Mouse (Mus musculus): ENCODE measurements around the gene Slc12a9. TPM values are rescaled to one million over a fixed set of nuclear protein-coding genes. Genes with fewer than 3 reads are reported as not detected.

Slc12a9 gene
- polyA plus RNA-seq, 1 experiment from 2014 or later = 13.0 TPM

GRCm38 (mm10) chr5:137352011-137352975 lies 18.9 kb upstream of the Slc12a9 start:
- Histone ChIP-seq H3K9me3 (no peaks in the 10 kb centered on the region), H3K36me3 (peaks cover 24% of the 10 kb centered on the region), H3K4me1 (peaks cover 34% of the 10 kb centered on the region), H3K9ac (peak overlapping the region; percentile 34; the same call in 1 of the 2 replicates), H3K27ac (peak overlapping the region; percentile 98), H3K4me3 (replicated peaks) (peak overlapping the region; percentile 82), H3K27me3 (replicated peaks) (no peaks in the 10 kb centered on the region), H3K4me2 (peak overlapping the region; percentile 89)
- no peak for ATAC-seq (ENCODE audit: insufficient read depth, low FRiP score, low read depth)
- WGBS = 15% methylated on average over 16 of the region's 16 CpGs

- H3K36me3 ChIP-seq = peaks cover 23% of the 10 kb centered on the region
- H3K9me3 ChIP-seq = no peaks in the 10 kb centered on the region
- H3K27me3 ChIP-seq (replicated peaks) = no peaks in the 10 kb centered on the region
- peaks cover 39% of the 10 kb centered on the region for H3K4me1 ChIP-seq
- peak overlapping the region; percentile 82 for H3K4me3 ChIP-seq (replicated peaks)
- peak overlapping the region; percentile 96 for H3K9ac ChIP-seq
- peak overlapping the region; percentile 98 for H3K27ac ChIP-seq
- 6% methylated on average over 4 of the region's 4 CpGs for WGBS
- ATAC-seq (ENCODE audit: insufficient read depth, low FRiP score, low read depth) = no peak
- peak overlapping the region; percentile 89 for H3K4me2 ChIP-seq
These were observed 18.0 kb upstream of the Slc12a9 start for GRCm38 (mm10) chr5:137351394-137351793.

- no peak for ATAC-seq (ENCODE audit: insufficient read depth, low FRiP score, low read depth)
- H3K4me3 ChIP-seq (replicated peaks) = peak overlapping the region; percentile 82
- H3K27me3 ChIP-seq (replicated peaks) = no peaks in the 10 kb centered on the region
- WGBS = 2% methylated on average over 8 of the region's 8 CpGs
- peak overlapping the region; percentile 89 for H3K4me2 ChIP-seq
- H3K4me1 ChIP-seq = peaks cover 40% of the 10 kb centered on the region
- peak overlapping the region; percentile 98 for H3K27ac ChIP-seq
- H3K9me3 ChIP-seq = no peaks in the 10 kb centered on the region
- H3K9ac ChIP-seq = peak overlapping the region; percentile 96
- peaks cover 21% of the 10 kb centered on the region for H3K36me3 ChIP-seq
These were observed 17.6 kb upstream of the Slc12a9 start for GRCm38 (mm10) chr5:137351058-137351380.

GRCm38 (mm10) chr5:137350205-137351057 lies 17.0 kb upstream of the Slc12a9 start:
- H3K27ac ChIP-seq = peak overlapping the region; percentile 98
- peak; percentile 48 for ATAC-seq (ENCODE audit: insufficient read depth, low FRiP score, low read depth)

GRCm38 (mm10) chr5:137349384-137350204 lies 16.2 kb upstream of the Slc12a9 start, which contains the start of gene Ephb4:
TSS of gene Ephb4 (plus strand) at chr5:137350109.
- H3K36me3 ChIP-seq = peaks cover 9% of the 10 kb centered on the region
- under 1% methylated on average over 32 of the region's 32 CpGs for WGBS
- peak within 1 kb of the TSS; percentile 82 for H3K4me3 ChIP-seq (replicated peaks)
- peak; percentile 93 for ATAC-seq (ENCODE audit: insufficient read depth, low FRiP score, low read depth)
- peak within 1 kb of the TSS; percentile 96 for H3K9ac ChIP-seq
- H3K4me1 ChIP-seq = peaks cover 44% of the 10 kb centered on the region
- peak within 1 kb of the TSS; percentile 89 for H3K4me2 ChIP-seq
- H3K27me3 ChIP-seq (replicated peaks) = no peaks in the 10 kb centered on the region
- H3K9me3 ChIP-seq = no peaks in the 10 kb centered on the region
- H3K27ac ChIP-seq = peak within 1 kb of the TSS; percentile 98

More at GRCm38 (mm10) chr5:137350205-137351057, 17.0 kb upstream of the Slc12a9 start:
- no peaks in the 10 kb centered on the region for H3K27me3 ChIP-seq (replicated peaks)
- H3K4me2 ChIP-seq = peak overlapping the region; percentile 89
- H3K9me3 ChIP-seq = no peaks in the 10 kb centered on the region
- H3K4me3 ChIP-seq (replicated peaks) = peak overlapping the region; percentile 82
- WGBS = under 1% methylated on average over 54 of the region's 55 CpGs
- H3K9ac ChIP-seq = peak overlapping the region; percentile 96
- peaks cover 15% of the 10 kb centered on the region for H3K36me3 ChIP-seq
- peaks cover 42% of the 10 kb centered on the region for H3K4me1 ChIP-seq

GRCm38 (mm10) chr5:137348482-137349383 lies 15.3 kb upstream of the Slc12a9 start:
- 3% methylated on average over 33 of the region's 33 CpGs for WGBS
- Histone ChIP-seq H3K27me3 (replicated peaks) (no peaks in the 10 kb centered on the region), H3K4me3 (replicated peaks) (peak overlapping the region; percentile 82), H3K36me3 (peaks cover under 1% of the 10 kb centered on the region; the same call in 1 of the 2 replicates), H3K4me2 (peak overlapping the region; percentile 89), H3K27ac (peak overlapping the region; percentile 98), H3K4me1 (peaks cover 44% of the 10 kb centered on the region), H3K9me3 (no peaks in the 10 kb centered on the region), H3K9ac (peak overlapping the region; percentile 19; the same call in 1 of the 2 replicates)
- no peak; the same call in 1 of the 2 replicates for ATAC-seq (ENCODE audit: insufficient read depth, low FRiP score, low read depth)

- Histone ChIP-seq H3K27ac (peak overlapping the region; percentile 98), H3K4me3 (replicated peaks) (no peak overlapping the region), H3K4me1 (peaks cover 44% of the 10 kb centered on the region), H3K4me2 (peak overlapping the region; percentile 89; the same call in 1 of the 2 replicates), H3K9me3 (no peaks in the 10 kb centered on the region), H3K9ac (no peak overlapping the region), H3K36me3 (no peaks in the 10 kb centered on the region), H3K27me3 (replicated peaks) (no peaks in the 10 kb centered on the region)
- no peak for ATAC-seq (ENCODE audit: insufficient read depth, low FRiP score, low read depth)
- 19% methylated on average over 7 of the region's 7 CpGs for WGBS
These were observed 14.5 kb upstream of the Slc12a9 start for GRCm38 (mm10) chr5:137347856-137348255.

GRCm38 (mm10) chr5:137346983-137347382 lies 13.6 kb upstream of the Slc12a9 start:
- no peak overlapping the region for H3K9ac ChIP-seq
- no peak for ATAC-seq (ENCODE audit: insufficient read depth, low FRiP score, low read depth)
- no peaks in the 10 kb centered on the region for H3K27me3 ChIP-seq (replicated peaks)
- H3K4me3 ChIP-seq (replicated peaks) = no peak overlapping the region
- peak overlapping the region; percentile 78 for H3K27ac ChIP-seq
- H3K4me1 ChIP-seq = peaks cover 35% of the 10 kb centered on the region
- H3K36me3 ChIP-seq = no peaks in the 10 kb centered on the region
- 64% methylated on average over 4 of the region's 4 CpGs for WGBS
- H3K4me2 ChIP-seq = no peak overlapping the region
- H3K9me3 ChIP-seq = no peaks in the 10 kb centered on the region

- WGBS = 74% methylated on average over 1 of the region's 1 CpGs
- no peak for ATAC-seq (ENCODE audit: insufficient read depth, low FRiP score, low read depth)
- H3K4me2 ChIP-seq = peak overlapping the region; percentile 38
- H3K4me3 ChIP-seq (replicated peaks) = 0 out of 2 replicates have a peak overlapping the region, but pooled peaks have one; percentile 11
- no peaks in the 10 kb centered on the region for H3K36me3 ChIP-seq
- H3K27me3 ChIP-seq (replicated peaks) = no peaks in the 10 kb centered on the region
- H3K9me3 ChIP-seq = no peaks in the 10 kb centered on the region
- H3K27ac ChIP-seq = peak overlapping the region; percentile 78
- H3K4me1 ChIP-seq = peaks cover 32% of the 10 kb centered on the region
- no peak overlapping the region for H3K9ac ChIP-seq
These were observed 13.0 kb upstream of the Slc12a9 start for GRCm38 (mm10) chr5:137346388-137346787.

GRCm38 (mm10) chr5:137345821-137346220 lies 12.4 kb upstream of the Slc12a9 start:
- Histone ChIP-seq H3K36me3 (no peaks in the 10 kb centered on the region), H3K27ac (peak overlapping the region; percentile 78; the same call in 1 of the 2 replicates), H3K4me1 (peaks cover 29% of the 10 kb centered on the region), H3K4me3 (replicated peaks) (0 out of 2 replicates have a peak overlapping the region, but pooled peaks have one; percentile 11), H3K9ac (no peak overlapping the region), H3K9me3 (no peaks in the 10 kb centered on the region), H3K4me2 (peak overlapping the region; percentile 38), H3K27me3 (replicated peaks) (no peaks in the 10 kb centered on the region)
- WGBS = 9% methylated on average over 9 of the region's 9 CpGs
- peak; percentile 54; the same call in 1 of the 2 replicates for ATAC-seq (ENCODE audit: insufficient read depth, low FRiP score, low read depth)
